Mouse (Mus musculus) embryonic facial prominence, embryonic 14.5 days (tissue): ENCODE measurements around the gene Scgb2b15. TPM values are rescaled to one million over a fixed set of nuclear protein-coding genes. Genes with fewer than 3 reads are reported as not detected.
"Not testable (repeated sequence)": the region's sequence is repeated elsewhere in the genome, so short reads cannot be mapped to it uniquely, and the experiment has no call there.

Experiments
- ATAC-seq: fragments of 200-750 bp; cut with Nextera tagmentation; 2 replicates; pipeline ENCODE4 v1.8.0; 2017; ENCODE audit warnings: low read depth, moderate number of reproducible peaks, moderate TSS enrichment
- DNase-seq: peaks from one replicate; pipeline ENCODE4 v3.0.0-alpha.2; 2015; ENCODE audit warnings: low spot score
- H3K27ac ChIP-seq: fragments of 300-500 bp; sonication (generic); replicated peaks from 2 replicates; pipeline ENCODE4 v1.5.1; 2014; ENCODE audit warnings: low read depth, mild to moderate bottlenecking, low read length, moderate library complexity
- H3K27me3 ChIP-seq: fragments of 300-500 bp; sonication (generic); replicated peaks from 2 replicates; pipeline ENCODE4 v1.6.1; 2014; ENCODE audit warnings: low read length; ENCODE audit not compliant: control insufficient read depth, insufficient read depth
- H3K36me3 ChIP-seq: fragments of 300-500 bp; sonication (generic); 2 replicates; pipeline ENCODE4 v1.6.1; 2014; ENCODE audit warnings: low read length, mixed read lengths; ENCODE audit not compliant: control insufficient read depth, insufficient read depth
- H3K4me1 ChIP-seq: fragments of 300-500 bp; sonication (generic); 2 replicates; pipeline ENCODE4 v1.6.1; 2014; ENCODE audit warnings: antibody characterized with exemption, low read length; ENCODE audit not compliant: control insufficient read depth, insufficient read depth
- H3K4me2 ChIP-seq: fragments of 300-500 bp; sonication (generic); 2 replicates; pipeline ENCODE4 v1.6.1; 2014; ENCODE audit warnings: low read depth, mild to moderate bottlenecking, low read length, moderate library complexity, mixed read lengths
- H3K4me3 ChIP-seq: fragments of 300-500 bp; sonication (generic); 2 replicates; pipeline ENCODE4 v1.5.1; 2014; ENCODE audit warnings: low read depth, mild to moderate bottlenecking, low read length
- H3K9ac ChIP-seq: fragments of 300-500 bp; sonication (generic); 2 replicates; pipeline ENCODE4 v1.6.1; 2014; ENCODE audit warnings: low read depth, mild to moderate bottlenecking, low read length, moderate library complexity, mixed read lengths
- H3K9me3 ChIP-seq: fragments of 300-500 bp; sonication (generic); 2 replicates; pipeline ENCODE4 v1.6.1; 2016; ENCODE audit warnings: low read length; ENCODE audit not compliant: control insufficient read depth
- polyA plus RNA-seq: library from polyadenylated mRNA; unstranded; fragments of >200 nt; fragmentation: Nextera tagmentation; extraction: Ambion mirVana; gene quantifications from 2 replicates; pipeline ENCODE4 v1.2.1, GENCODE M21; 2014

The Scgb2b15 gene
- polyA plus RNA-seq = not detected in 2 replicates

GRCm38 (mm10) chr7:32829562-32829961 lies at the start of gene Scgb2b15:
Scgb2b15 (minus strand) TSS chr7:32829662.
- not testable (repeated sequence) for DNase-seq, H3K4me3 ChIP-seq, H3K27me3 ChIP-seq, H3K36me3 ChIP-seq, ATAC-seq, H3K9me3 ChIP-seq, H3K4me2 ChIP-seq, H3K9ac ChIP-seq, H3K4me1 ChIP-seq, H3K27ac ChIP-seq

- ATAC-seq = not testable (repeated sequence)
Observed at GRCm38 (mm10) chr7:32836254-32836653, 6.8 kb upstream of the Scgb2b15 start, which contains the start of gene Scgb1b15. Scgb1b15 (plus strand) TSS chr7:32836554.

More at GRCm38 (mm10) chr7:32836254-32836653, 6.8 kb upstream of the Scgb2b15 start, which contains the start of gene Scgb1b15:
- not testable (repeated sequence) for H3K9me3 ChIP-seq, H3K27ac ChIP-seq, H3K4me2 ChIP-seq, H3K4me3 ChIP-seq, DNase-seq, H3K36me3 ChIP-seq, H3K4me1 ChIP-seq, H3K27me3 ChIP-seq, H3K9ac ChIP-seq

Other genes starting within 250 kb of the Scgb2b15 start
- gene Scgb1b15, start 6.9 kb upstream of the Scgb2b15 start, polyA plus RNA-seq = not detected in 2 replicates
- not detected in 2 replicates for gene Scgb2b17, start 226.9 kb upstream of the Scgb2b15 start, polyA plus RNA-seq
- gene Scgb1b17, start 233.8 kb upstream of the Scgb2b15 start, polyA plus RNA-seq = not detected in 2 replicates